Mouse (Mus musculus): ENCODE results near the gene Tprn.

GRCm38 (mm10) chr2:25303931-25304656 lies 41.7 kb downstream of the Tprn start:
- TF ChIP-seq CTCF (IDR thresholded peaks at IDR 0.05; ENCODE audit: extremely low read depth, insufficient read depth, low read length) (no peak), POLR2A (IDR thresholded peaks at IDR 0.05; ENCODE audit: extremely low read depth, insufficient read depth, low read length) (no peak)
